In genomic region chr6:91621437-91621836, GRCm38 (mm10) we compare ENCODE assay signal across 14 mouse cellular contexts.
"Had no signal": no experiment of that assay in that cellular context is flagged by ENCODE, and none has a peak within 500 bp of the region (broad histone marks: within the 10 kb centered on the region; RNA-seq: fewer than 3 reads in every experiment).

No protein-coding gene starts in this region.

- ATAC-seq: midbrain, embryonic 16.5 days had no signal

- H3K9me3 ChIP-seq: midbrain, embryonic 10.5 days; midbrain, embryonic 12.5 days; neural tube, embryonic 12.5 days had no signal

- H3K27me3 ChIP-seq: midbrain, embryonic 12.5 days; neural tube, embryonic 12.5 days had no signal

- H3K4me3 ChIP-seq: midbrain, embryonic 10.5 days; midbrain, embryonic 12.5 days; neural tube, embryonic 12.5 days had no signal

- H3K36me3 ChIP-seq: midbrain, embryonic 10.5 days; midbrain, embryonic 12.5 days; neural tube, embryonic 12.5 days had no signal

- DNase-seq: lung, adult 18-20 months; lung, embryonic 14.5 days; lung, postnatal 10 days; lung, postnatal 4 days; midbrain, embryonic 14.5 days; right cerebral cortex, postnatal 14 days; spleen, adult 18-20 months; thymus, adult 18-20 months; thymus, postnatal 14 days; thymus, postnatal 36 days had no signal

- H3K9ac ChIP-seq: lung, embryonic 14.5 days; midbrain, embryonic 12.5 days; neural tube, embryonic 12.5 days had no signal

- H3K4me2 ChIP-seq: lung, embryonic 14.5 days; midbrain, embryonic 12.5 days; neural tube, embryonic 12.5 days had no signal

- H3K27ac ChIP-seq: midbrain, embryonic 10.5 days; midbrain, embryonic 12.5 days; neural tube, embryonic 12.5 days had no signal
